Mouse (Mus musculus): ENCODE results near the gene Defb23. TPM values are rescaled to one million over a fixed set of nuclear protein-coding genes. Genes with fewer than 3 reads are reported as not detected.
"Not testable (repeated sequence)": the region's sequence is repeated elsewhere in the genome, so short reads cannot be mapped to it uniquely, and the experiment has no call there.

Gene Defb23
- total RNA-seq, 1 experiment from 2014 or later, result not detected

DNA sequence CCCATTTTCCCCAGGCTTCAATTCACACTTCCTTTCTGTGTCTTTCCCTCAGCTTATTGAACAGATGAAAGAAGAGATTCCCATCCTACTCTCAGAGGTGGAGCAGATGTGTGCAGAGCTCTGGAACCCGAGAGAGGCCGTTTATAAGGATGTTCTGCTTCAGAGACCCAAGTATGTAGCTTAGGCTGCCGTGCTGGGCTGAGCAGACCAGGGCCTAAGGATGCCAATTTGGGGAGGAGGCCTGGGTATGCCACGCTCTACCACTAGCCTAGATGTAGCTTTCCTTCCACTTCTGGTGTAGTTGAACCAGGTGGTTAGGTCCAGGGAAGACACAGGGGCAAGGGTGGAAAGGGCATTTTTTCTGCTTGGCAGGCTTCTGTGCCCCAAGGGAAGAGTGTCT, 22.1 kb downstream of the Defb23 start:
- no peak for ATAC-seq (ENCODE audit: extremely low read depth, insufficient number of reproducible peaks, low FRiP score, poor library complexity, severe bottlenecking)

DNA sequence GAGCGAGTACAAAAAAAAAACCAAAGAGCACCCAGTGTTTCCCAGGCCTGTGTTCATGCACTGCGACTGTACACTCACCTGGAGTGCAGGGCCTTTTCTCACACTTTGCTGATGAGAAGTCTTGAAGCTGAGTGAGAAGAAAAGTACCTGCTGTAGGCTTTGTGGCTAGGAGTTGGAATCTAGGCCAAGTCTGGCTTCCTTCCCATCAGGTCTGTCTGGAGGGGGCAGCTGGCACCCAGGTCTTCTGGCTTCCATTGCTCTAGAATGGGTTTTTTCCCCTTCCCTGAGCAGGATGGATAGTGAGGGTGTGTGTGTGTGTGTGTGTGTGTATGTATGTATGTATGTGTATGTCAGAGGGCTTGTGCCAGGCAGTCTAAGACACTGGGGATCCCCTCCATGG, 24.6 kb downstream of the Defb23 start:
- ATAC-seq (ENCODE audit: extremely low read depth, insufficient number of reproducible peaks, low FRiP score, poor library complexity, severe bottlenecking), result no peak

DNA sequence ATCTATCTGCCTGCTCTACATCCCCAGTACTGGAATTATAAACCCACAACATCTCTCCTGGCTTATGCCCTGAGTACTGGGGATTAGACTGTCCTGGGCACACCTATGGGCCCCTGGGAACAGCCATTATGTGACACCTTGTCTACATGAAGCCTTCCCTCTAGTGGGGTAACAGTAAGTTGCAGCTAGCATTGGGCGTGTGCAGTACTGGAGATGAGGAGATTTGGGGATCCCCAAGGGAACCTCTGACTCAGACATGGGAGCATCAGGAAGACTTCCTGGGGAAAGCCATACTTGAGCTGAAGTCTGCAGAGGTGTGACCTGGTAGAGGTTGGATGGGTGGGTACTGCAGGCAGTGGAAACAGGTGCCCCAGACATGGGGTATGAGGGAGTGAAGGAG, 25.5 kb downstream of the Defb23 start:
- ATAC-seq (ENCODE audit: extremely low read depth, insufficient number of reproducible peaks, low FRiP score, poor library complexity, severe bottlenecking), result no peak

DNA sequence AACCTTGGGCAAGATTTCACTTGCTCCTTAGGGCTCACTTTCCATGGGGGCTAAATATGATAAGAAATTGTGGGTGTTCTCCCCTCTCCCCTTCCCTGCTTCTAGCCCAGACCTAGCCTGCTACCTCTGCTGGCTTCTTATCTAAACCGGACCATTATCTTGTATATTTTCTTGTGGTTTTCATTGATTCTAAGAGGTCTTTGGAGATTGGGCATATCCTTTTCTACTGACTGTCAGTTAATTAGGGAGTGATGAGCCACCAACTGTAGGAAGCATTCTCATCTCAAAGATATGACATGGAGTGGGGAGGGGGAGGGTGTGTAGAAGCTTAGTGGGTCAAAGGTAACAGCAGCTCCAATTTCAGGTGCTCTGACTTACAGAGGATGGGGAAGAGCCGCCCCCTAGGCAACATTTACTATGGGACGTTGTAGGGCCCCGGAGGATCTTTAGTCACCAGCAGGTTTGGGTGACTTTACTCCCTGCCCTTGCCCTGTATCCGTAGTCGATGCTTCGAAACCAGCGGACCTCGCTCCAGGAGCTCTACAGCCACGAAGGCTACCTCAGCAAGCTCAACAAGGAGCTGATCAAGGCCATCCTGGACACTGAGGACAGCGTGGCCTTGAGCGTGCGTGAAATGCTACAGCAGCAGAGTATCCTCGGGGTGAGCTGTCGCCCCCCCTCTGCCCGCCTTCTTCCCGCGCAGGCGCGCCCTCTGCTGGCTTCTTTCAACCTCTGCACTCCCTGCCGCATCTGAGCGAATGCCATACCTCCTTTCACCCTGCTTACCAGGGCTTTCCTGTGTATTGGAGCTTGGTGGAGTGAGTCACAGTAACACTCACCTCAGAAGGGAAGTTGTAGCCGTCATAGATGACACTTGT, 27.2 kb downstream of the Defb23 start:
- ATAC-seq (ENCODE audit: extremely low read depth, insufficient number of reproducible peaks, low FRiP score, poor library complexity, severe bottlenecking), result peak; percentile 69

DNA sequence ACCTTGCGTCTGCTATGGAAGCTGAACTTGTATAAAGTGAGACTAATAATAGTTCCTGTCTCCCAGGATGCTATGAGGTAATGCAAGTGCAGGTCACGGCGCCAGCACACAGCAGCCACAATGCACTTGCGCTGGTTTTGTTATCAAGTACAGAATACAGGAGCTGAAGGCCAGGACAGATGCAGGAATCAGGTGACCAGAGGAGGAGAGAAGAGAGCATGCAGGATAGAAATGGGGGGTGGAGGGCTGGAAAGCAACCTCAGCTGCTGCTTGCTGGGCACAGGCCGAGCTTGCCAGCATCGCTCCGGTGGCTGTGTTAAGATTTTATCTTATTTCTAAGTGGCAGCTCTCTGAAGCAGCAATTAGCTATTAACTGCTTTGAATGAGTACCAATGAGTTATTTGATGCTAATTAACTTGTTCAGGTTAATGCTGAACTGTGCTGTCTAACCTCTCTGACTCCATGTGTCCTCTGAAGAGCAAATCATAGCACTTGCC, 28.0 kb downstream of the Defb23 start:
- no peak for ATAC-seq (ENCODE audit: extremely low read depth, insufficient number of reproducible peaks, low FRiP score, poor library complexity, severe bottlenecking)

DNA sequence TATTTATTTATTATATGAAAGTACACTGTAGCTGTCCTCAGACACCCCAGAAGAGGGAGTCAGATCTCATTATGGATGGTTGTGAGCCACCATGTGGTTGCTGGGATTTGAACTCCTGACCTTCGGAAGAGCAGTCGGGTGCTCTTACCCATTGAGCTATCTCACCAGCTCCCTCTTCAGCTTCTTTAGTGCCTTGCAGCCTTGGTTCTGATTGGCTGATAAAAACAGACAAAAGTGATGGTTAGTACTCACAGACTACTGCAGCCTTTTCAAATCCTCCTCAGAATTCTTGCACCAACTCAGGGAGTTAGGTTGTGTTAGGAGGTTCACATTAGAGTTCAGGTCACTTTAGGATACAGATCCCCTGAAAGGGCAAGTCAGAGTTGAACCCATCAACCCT, 35.9 kb downstream of the Defb23 start:
- not testable (repeated sequence) for ATAC-seq (ENCODE audit: extremely low read depth, insufficient number of reproducible peaks, low FRiP score, poor library complexity, severe bottlenecking)

DNA sequence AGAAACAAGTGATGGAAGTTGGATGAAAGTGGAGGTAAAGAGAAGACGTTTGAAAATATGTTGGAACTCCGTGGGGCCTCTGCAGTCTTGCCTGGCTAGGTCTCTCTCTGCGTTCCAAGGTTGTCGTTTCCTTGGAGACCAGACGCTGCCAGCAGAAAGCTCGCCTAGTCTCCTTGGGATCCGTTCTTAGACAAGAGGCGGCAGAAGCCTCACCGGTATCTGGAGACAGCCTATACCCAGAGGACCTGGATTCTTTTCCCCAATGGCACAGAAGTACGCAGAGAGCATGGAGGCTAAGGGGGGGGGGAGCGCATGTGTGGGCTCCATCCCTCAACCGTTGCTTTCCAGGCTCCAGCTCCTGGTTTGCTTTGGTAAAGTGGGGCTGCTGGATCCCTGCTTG, 36.9 kb downstream of the Defb23 start:
- no peak for ATAC-seq (ENCODE audit: extremely low read depth, insufficient number of reproducible peaks, low FRiP score, poor library complexity, severe bottlenecking)

DNA sequence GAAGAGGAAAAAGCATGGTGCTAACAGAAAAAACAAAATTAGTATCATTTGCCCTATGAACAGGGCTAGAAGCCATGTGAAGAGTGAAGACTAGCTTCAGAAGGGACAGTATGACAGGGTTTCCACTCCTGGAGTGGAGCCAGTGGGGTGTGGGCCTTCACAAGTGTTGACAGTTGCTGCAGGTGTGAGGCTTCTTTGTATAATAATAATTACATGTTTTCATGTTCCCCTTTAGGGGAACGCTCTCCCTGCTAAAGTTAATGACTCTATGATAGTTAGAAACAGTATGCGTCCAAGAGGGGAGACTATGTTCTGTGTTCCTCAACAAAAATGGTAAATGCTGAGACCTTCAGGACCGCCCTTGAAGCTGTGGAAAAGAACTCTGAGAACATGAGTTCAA, 48.6 kb downstream of the Defb23 start:
- ATAC-seq (ENCODE audit: extremely low read depth, insufficient number of reproducible peaks, low FRiP score, poor library complexity, severe bottlenecking), result no peak

DNA sequence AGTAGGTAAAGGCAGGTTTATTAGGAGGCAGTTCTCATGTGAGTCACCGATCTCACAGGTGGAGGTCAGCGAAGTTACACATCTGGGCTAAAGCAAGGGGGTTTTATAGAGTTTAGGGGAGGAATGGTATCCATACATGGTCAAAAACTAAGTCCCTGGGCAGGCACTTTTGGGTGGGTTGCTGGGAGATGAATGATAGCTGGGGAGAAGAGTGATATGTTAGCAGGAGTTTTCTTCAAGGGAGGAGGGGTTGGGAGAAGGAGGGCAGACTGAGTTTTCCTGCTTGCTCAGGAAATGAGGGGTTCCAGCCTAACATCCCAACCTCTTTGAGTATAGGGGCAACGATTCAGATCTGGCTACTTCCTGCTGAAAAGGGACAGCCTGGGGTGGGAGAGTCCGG, 49.1 kb downstream of the Defb23 start, which contains the start of gene 6820408C15Rik:
Gene 6820408C15Rik (plus strand): TSS at position 301 of the 400 bp plus-strand sequence.
- ATAC-seq (ENCODE audit: extremely low read depth, insufficient number of reproducible peaks, low FRiP score, poor library complexity, severe bottlenecking), result no peak

DNA sequence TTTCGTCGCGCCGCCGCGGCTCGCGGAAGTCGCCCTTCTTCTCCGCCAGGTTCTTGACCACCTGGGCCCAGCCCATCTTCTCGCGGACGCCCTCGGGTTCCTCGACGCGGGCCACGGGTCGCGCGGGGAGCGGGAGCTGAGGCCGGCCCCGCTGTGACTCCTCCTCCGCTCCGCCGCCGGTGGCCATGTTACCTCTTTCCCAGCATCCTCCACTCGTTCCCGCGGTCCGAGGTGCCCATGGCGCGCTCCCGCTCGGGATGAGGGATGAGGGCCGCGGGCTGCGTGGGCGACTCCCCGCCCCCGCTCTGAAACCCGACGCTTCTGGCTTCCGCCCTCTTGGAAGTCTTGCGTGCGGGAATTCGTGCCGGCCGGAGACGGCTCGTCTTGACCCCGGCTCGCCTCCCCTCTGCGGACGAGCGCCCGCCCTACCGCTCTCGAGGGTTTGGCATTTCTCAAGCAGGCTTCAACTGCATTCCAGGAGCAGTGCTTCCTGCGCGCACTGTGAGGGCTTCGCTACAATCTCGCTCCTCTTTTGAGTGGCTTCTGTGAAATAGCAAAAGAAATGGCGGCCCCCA, 49.7 kb downstream of the Defb23 start, which contains the start of gene Zcchc3:
Gene Zcchc3 (minus strand): TSS at position 437 of the 575 bp plus-strand sequence.
- peak; percentile 39; the same call in 1 of the 2 replicates for ATAC-seq (ENCODE audit: extremely low read depth, insufficient number of reproducible peaks, low FRiP score, poor library complexity, severe bottlenecking)

DNA sequence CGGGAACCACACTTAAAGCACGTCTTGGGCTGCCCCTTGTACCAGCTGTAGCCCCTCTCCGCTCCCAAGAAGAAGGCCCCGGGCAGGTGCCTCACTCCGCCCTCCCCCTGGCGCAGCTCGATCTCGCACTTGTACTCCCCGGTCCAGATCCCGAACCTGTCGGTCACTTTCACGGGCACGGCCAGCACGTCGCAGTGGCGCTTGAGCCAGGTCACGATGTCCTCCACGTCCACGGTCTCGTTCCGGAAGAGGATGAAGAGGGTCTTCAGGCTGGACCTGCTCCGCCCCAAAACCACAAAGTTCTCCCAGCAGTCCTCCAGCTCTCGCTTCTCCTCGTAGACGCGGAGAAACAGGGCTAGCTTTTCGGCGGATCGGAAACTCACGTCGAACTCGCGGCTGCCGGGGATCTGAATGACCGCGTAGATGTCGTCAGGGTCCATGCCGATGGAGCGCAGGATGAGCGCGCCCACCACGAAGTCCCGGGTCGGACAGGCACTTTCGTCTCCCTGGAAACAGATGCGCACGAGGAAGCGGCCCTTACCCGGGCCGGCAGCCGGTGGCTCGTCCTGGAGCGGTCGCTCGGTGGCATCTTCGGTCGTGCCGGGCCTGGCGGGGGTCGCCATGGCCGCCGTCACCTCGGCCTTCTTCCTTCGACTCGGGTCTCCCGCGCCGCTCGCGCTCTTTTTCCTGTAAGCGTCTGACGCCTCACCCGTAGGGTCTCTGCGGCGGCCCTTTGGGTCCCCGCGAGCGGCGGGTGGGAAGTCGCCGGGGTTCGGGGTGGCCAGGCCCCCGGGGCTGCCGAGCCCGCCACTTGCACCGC, 50.4 kb downstream of the Defb23 start:
- ATAC-seq (ENCODE audit: extremely low read depth, insufficient number of reproducible peaks, low FRiP score, poor library complexity, severe bottlenecking), result no peak

DNA sequence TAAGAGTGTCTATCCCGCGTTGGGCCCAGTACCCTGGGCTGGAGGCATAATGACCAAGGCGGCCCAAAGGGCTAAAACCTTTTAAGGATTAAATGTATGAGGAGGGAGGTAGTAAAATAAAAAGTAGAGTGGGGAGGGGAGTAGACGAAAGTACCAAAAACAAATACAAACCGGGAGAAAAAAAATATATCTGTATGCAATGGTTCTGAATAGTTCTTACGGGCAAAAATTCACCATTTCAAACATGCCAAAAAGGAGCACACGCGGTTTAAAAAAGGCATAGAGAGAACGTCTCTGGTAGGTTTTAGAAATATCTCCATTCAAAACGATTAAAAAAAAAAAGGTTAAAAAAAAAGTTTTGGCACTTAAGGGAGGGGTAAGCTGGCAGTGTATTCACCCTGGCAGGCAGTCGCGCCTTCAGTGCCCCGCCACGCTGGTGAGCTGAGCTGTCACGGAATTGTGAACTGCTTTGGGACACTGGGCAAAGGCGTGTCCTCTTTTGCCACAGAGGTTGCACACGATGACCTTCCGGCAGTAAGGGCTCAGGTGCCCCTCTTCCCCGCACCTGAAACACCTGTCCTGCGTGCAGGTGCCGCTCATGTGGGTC, 51.2 kb downstream of the Defb23 start:
- no peak for ATAC-seq (ENCODE audit: extremely low read depth, insufficient number of reproducible peaks, low FRiP score, poor library complexity, severe bottlenecking)

DNA sequence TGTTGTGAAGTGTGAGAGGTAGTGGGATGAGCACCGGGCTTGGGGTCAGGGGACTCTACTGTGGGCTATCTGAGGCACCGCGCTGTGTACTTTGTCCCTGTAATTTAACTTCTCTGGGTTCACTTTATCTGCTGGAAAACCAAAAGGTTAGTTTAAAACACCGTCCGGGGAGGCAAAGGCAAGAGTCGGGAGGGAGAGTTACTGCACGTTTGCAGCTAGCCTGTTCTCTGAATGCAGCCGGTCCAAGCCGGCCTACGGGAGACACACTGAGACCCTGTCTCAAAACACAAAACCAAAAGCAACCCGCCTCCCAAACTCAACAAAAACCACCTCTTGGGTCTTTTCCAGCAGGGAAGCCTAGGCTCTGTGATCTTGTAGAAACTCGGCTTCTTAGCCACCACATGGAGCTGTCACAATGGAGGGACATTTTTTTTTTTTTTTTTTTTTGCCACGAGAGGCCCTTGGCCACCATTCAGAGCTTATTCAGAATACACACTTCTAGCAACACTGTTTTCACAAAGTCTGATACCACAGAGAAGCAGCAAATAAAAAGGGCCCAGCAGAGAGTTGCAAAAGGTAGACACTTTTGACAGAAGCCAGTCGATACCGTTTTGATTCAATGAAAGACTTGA, 51.8 kb downstream of the Defb23 start:
- ATAC-seq (ENCODE audit: extremely low read depth, insufficient number of reproducible peaks, low FRiP score, poor library complexity, severe bottlenecking), result no peak

DNA sequence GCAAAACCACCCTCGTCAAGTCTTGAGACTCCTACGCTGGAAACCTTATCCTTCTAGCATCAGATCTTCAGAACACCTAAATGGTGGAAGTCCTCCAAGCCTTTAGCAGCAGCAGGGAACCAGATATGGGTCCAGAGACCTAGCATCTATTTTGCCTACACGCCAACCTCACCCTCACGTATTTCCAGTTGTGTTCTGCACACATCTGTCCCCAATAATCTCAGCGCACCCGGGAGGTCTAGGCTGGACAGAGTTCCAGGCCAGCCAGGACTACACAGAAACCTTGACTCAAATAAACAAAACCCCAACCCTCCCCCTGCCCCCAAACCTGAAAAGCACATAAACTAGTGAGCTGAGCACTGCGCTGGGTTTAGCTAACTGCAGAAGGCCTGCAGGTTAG, 52.9 kb downstream of the Defb23 start:
- ATAC-seq (ENCODE audit: extremely low read depth, insufficient number of reproducible peaks, low FRiP score, poor library complexity, severe bottlenecking), result no peak

DNA sequence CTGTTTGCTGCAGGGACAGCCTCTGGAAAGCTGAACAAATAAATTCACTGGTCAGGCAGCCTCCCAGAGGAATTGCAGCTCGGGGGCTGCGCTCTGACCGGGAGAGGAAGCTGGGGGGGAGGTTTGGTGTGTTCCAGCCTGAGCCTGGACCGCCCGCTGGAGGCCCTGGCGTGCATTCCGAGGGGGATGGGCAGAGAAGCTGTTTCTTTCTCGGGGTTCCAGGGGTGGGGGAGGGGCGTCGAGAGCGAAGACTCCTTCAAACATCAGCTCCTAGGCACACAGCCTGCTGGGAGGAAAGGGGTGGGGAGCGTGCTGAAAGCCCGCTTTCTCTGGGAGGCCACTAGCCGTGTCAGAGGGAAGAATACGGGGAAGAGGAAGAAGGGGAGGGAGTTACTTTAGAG, 53.4 kb downstream of the Defb23 start:
- ATAC-seq (ENCODE audit: extremely low read depth, insufficient number of reproducible peaks, low FRiP score, poor library complexity, severe bottlenecking), result no peak

DNA sequence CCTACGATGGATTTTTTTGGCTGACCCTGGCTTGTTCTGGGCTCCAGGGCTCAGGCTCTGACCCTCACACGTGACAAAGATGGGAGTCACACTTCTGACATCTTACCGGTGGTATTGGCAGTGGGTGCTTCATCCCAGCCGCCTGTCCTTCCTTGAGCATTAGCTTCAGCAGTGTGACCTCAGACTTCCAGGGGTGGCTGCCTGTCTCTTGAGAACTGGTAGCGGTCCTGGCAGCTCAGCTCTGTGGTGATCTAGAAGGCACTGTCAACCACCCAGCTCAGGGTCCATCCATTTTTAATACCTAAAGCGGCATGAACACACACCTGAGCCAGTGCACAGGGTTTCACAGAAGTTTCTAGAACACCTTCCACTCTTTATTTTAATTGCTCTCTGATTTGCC, 54.6 kb downstream of the Defb23 start:
- no peak for ATAC-seq (ENCODE audit: extremely low read depth, insufficient number of reproducible peaks, low FRiP score, poor library complexity, severe bottlenecking)

Data from neutrophil, adult 5-6 weeks (primary cell).